Mouse (Mus musculus) ES-Bruce4 (cell line): Measurements from ENCODE around the gene Slco4c1. TPM values are rescaled to one million over a fixed set of nuclear protein-coding genes. Genes with fewer than 3 reads are reported as not detected.
A peak's percentile ranks its signal among the peaks of the same experiment; 100 is the strongest.

ENCODE experiments used
- H3K27ac ChIP-seq: 2 replicates; pipeline ENCODE4 v1.5.1; 2012; ENCODE audit warnings: low read length, inconsistent platforms; ENCODE audit not compliant: insufficient read depth
- H3K27me3 ChIP-seq: 2 replicates; pipeline ENCODE4 v1.6.1; 2012; ENCODE audit warnings: mild to moderate bottlenecking, low read length, inconsistent platforms; ENCODE audit not compliant: control insufficient read depth, poor library complexity, insufficient read depth, severe bottlenecking
- H3K36me3 ChIP-seq: 2 replicates; pipeline ENCODE4 v1.6.1; 2012; ENCODE audit warnings: inconsistent platforms, mild to moderate bottlenecking, low read length, moderate library complexity; ENCODE audit not compliant: control insufficient read depth, poor library complexity, insufficient read depth, severe bottlenecking
- H3K4me1 ChIP-seq: one replicate; pipeline ENCODE4 v1.8.1; 2011; ENCODE audit warnings: low read length; ENCODE audit not compliant: control insufficient read depth, insufficient read depth
- H3K4me3 ChIP-seq: 2 replicates; pipeline ENCODE4 v1.5.1; 2011; ENCODE audit warnings: low read depth, mild to moderate bottlenecking, low read length
- H3K9ac ChIP-seq: 2 replicates; pipeline ENCODE4 v1.6.1; 2012; ENCODE audit warnings: low read depth, mild to moderate bottlenecking, inconsistent platforms; ENCODE audit not compliant: poor library complexity, severe bottlenecking
- H3K9me3 ChIP-seq: replicated peaks from 2 replicates; pipeline ENCODE4 v1.6.1; 2012; ENCODE audit warnings: mild to moderate bottlenecking, low read length, inconsistent platforms; ENCODE audit not compliant: control insufficient read depth, poor library complexity, insufficient read depth, severe bottlenecking
- CTCF ChIP-seq: IDR thresholded peaks from one replicate; pipeline ENCODE4 v1.8.1; 2011; ENCODE audit warnings: low read depth, low read length
- EP300 ChIP-seq: IDR thresholded peaks from 2 replicates; pipeline ENCODE4 v1.6.1; 2011; ENCODE audit warnings: low read depth, low read length; ENCODE audit not compliant: insufficient read depth
- POLR2A ChIP-seq: IDR thresholded peaks from one replicate; pipeline ENCODE4 v1.8.1; 2011; ENCODE audit warnings: low read length; ENCODE audit not compliant: insufficient read depth
- polyA plus RNA-seq: library from polyadenylated mRNA; stranded (reverse); fragments of >200 nt; gene quantifications from 2 replicates; pipeline ENCODE4 v1.2.4, GENCODE M21; 2011; ENCODE audit warnings: low read depth; ENCODE audit not compliant: missing spikeins, insufficient read depth, insufficient read length

The Slco4c1 gene
- polyA plus RNA-seq, 1 experiment = 5.7 TPM

GRCm38 (mm10) chr1:96872361-96872693 lies 356 bp upstream of the Slco4c1 start:
- TF ChIP-seq POLR2A (no peak), EP300 (no peak), CTCF (no peak)
- no peaks in the 10 kb centered on the region for H3K9me3 ChIP-seq
- peak overlapping the region; percentile 58 for H3K4me3 ChIP-seq
- no peaks in the 10 kb centered on the region for H3K36me3 ChIP-seq
- no peak overlapping the region for H3K9ac ChIP-seq
- no peaks in the 10 kb centered on the region for H3K4me1 ChIP-seq
- no peak overlapping the region for H3K27ac ChIP-seq
- no peaks in the 10 kb centered on the region for H3K27me3 ChIP-seq

- peak overlapping the region; percentile 52; the same call in 1 of the 2 replicates for H3K9ac ChIP-seq
- H3K36me3 ChIP-seq = no peaks in the 10 kb centered on the region
- H3K9me3 ChIP-seq = no peaks in the 10 kb centered on the region
- no peaks in the 10 kb centered on the region for H3K4me1 ChIP-seq
- H3K27ac ChIP-seq = no peak overlapping the region
- no peaks in the 10 kb centered on the region for H3K27me3 ChIP-seq
- no peak for TF ChIP-seq POLR2A
- no peak overlapping the region for H3K4me3 ChIP-seq
Measured at GRCm38 (mm10) chr1:96870764-96871307, 1.1 kb downstream of the Slco4c1 start.

GRCm38 (mm10) chr1:96868722-96869121 lies 3.2 kb downstream of the Slco4c1 start:
- H3K4me1 ChIP-seq = no peaks in the 10 kb centered on the region
- no peak overlapping the region for H3K9ac ChIP-seq
- no peak overlapping the region for H3K27ac ChIP-seq
- H3K4me3 ChIP-seq = no peak overlapping the region
- no peaks in the 10 kb centered on the region for H3K27me3 ChIP-seq
- TF ChIP-seq EP300 (no peak), CTCF (no peak), POLR2A (no peak)
- no peaks in the 10 kb centered on the region for H3K36me3 ChIP-seq
- no peaks in the 10 kb centered on the region for H3K9me3 ChIP-seq

GRCm38 (mm10) chr1:96866002-96866401 lies 6.0 kb downstream of the Slco4c1 start:
- TF ChIP-seq CTCF (no peak), POLR2A (no peak), EP300 (no peak)
- H3K27ac ChIP-seq = no peak overlapping the region
- H3K9me3 ChIP-seq = no peaks in the 10 kb centered on the region
- H3K4me1 ChIP-seq = no peaks in the 10 kb centered on the region
- H3K27me3 ChIP-seq = no peaks in the 10 kb centered on the region
- no peaks in the 10 kb centered on the region for H3K36me3 ChIP-seq
- H3K9ac ChIP-seq = no peak overlapping the region
- no peak overlapping the region for H3K4me3 ChIP-seq

- Histone ChIP-seq H3K4me1 (no peaks in the 10 kb centered on the region), H3K36me3 (no peaks in the 10 kb centered on the region), H3K27me3 (no peaks in the 10 kb centered on the region), H3K27ac (no peak overlapping the region), H3K9ac (no peak overlapping the region), H3K4me3 (no peak overlapping the region), H3K9me3 (no peaks in the 10 kb centered on the region)
- TF ChIP-seq CTCF = no peak
- TF ChIP-seq EP300 = no peak
- no peak for TF ChIP-seq POLR2A
Measured at GRCm38 (mm10) chr1:96864120-96864519, 7.9 kb downstream of the Slco4c1 start.

- no peak overlapping the region for H3K9ac ChIP-seq
- H3K9me3 ChIP-seq = no peaks in the 10 kb centered on the region
- TF ChIP-seq EP300 = no peak
- TF ChIP-seq POLR2A = no peak
- no peak for TF ChIP-seq CTCF
- no peak overlapping the region for H3K27ac ChIP-seq
- H3K4me1 ChIP-seq = no peaks in the 10 kb centered on the region
- no peak overlapping the region for H3K4me3 ChIP-seq
- no peaks in the 10 kb centered on the region for H3K27me3 ChIP-seq
- H3K36me3 ChIP-seq = no peaks in the 10 kb centered on the region
Measured at GRCm38 (mm10) chr1:96859995-96860684, 11.8 kb downstream of the Slco4c1 start.
